Mouse (Mus musculus) heart, adult 10 weeks (tissue): ENCODE results near the gene Cmc4. TPM values are rescaled to one million over a fixed set of nuclear protein-coding genes. Genes with fewer than 3 reads are reported as not detected.

Source experiments
- polyA plus RNA-seq: library from polyadenylated mRNA; stranded (reverse); fragments of 350-450 nt; fragmentation: Illumina TruSeq; extraction: RNeasy Lipid Tissue Mini Kit (QIAGEN cat#74804); gene quantifications from one replicate; pipeline ENCODE4 v1.2.3, GENCODE M21; 2014; ENCODE audit warnings: low read depth, low replicate concordance

Gene Cmc4
- polyA plus RNA-seq: 11.1 TPM

GRCm38 (mm10) chrX:75415936-75416785 lies at the start of gene Cmc4, which contains the start of the genes Mtcp1 and Brcc3:
Gene Cmc4 (minus strand): TSS chrX:75416584.
Gene Mtcp1 (minus strand): TSS chrX:75416588.
Gene Brcc3 (plus strand): TSS chrX:75416628.

GRCm38 (mm10) chrX:75382195-75382771 lies 34.1 kb downstream of the Cmc4 start, which contains the start of the genes Fundc2 and F8:
Gene Fundc2 (plus strand): TSS chrX:75382399.
Gene F8 (minus strand): TSS chrX:75382615.

Other genes starting within 250 kb of the Cmc4 start
- gene Fundc2, start 34.2 kb downstream of the Cmc4 start, polyA plus RNA-seq: 135 TPM
- gene F8, start 34.0 kb downstream of the Cmc4 start, polyA plus RNA-seq: 1.3 TPM
- gene Mtcp1, start within 50 bp of the Cmc4 start, polyA plus RNA-seq: 7.7 TPM
- gene Brcc3, start within 50 bp of the Cmc4 start, polyA plus RNA-seq: 32.8 TPM
- gene Vbp1, start 97.7 kb upstream of the Cmc4 start, polyA plus RNA-seq: 53.0 TPM
- 0.42 TPM for gene Rab39b, start 161.6 kb upstream of the Cmc4 start, polyA plus RNA-seq